Mouse (Mus musculus) urinary bladder, postnatal 25 days (tissue): ENCODE results near the gene Lrif1.
"Not testable (repeated sequence)": the region's sequence is repeated elsewhere in the genome, so short reads cannot be mapped to it uniquely, and the experiment has no call there.

Experiments used
- DNase-seq: peaks from one replicate; pipeline ENCODE4 v3.0.0; 2022; ENCODE audit warnings: low spot score

The Lrif1 gene

DNA sequence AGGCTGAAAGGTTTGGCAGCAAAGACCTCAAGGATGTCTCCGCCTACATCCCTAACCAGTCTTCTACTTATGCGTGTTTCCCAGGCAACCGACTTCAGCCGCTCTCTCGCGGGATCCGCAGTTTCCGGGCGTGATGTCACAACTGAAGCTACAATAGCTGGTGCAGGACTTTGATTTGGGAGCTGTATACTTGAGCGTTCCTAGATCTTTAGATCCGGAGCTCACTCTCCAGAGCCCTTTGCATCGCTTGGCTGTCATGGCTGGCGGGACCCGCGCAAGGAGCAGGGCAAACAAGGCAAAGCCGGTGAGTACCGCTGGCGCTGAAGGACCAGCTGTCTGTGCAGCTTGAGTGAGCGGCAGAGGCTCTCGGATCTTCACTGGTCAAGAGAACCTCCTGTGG is at the start of gene Lrif1:
TSS of gene Lrif1 (plus strand) at position 158 of the 400 bp plus-strand sequence.
- DNase-seq = peak; percentile 43

DNA sequence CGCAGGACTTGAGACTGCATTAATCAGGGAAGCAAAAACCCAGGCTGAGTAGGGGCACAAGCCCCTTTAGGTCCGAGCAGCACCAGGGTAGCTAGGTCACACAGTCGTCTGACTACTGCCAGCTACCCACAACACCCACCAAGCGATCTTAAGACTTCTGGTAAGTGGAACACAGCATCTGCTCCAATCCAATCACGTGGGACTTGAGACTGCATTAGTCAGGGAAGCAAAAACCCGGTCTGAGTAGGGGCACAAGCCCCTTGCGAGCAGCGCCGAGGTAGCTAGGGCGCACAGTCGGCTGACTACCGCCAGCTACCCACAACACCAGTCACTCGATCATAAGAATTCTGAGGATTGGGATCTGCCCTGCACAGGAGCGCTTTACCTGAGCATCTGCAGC is 12.0 kb upstream of the Lrif1 start:
- DNase-seq = not testable (repeated sequence)

DNA sequence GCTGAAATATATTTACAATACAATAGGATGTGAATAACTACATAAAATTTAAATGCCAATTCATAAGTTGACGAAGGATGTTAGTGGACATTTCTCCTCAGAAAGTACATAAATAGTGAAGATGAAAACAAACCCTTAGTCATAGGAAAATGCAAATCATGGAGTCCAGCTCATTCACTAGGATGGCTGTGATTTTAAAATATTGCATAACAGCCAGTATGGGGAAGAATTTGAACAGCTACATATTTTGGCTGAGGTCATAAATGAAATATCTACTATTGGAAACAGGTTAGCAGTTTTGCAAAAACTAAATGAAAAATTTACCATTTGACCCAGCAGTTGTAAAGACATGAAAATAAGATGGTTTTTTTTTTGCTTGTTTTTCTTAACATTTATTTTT is 594 bp downstream of the Lrif1 start:
- no peak for DNase-seq

DNA sequence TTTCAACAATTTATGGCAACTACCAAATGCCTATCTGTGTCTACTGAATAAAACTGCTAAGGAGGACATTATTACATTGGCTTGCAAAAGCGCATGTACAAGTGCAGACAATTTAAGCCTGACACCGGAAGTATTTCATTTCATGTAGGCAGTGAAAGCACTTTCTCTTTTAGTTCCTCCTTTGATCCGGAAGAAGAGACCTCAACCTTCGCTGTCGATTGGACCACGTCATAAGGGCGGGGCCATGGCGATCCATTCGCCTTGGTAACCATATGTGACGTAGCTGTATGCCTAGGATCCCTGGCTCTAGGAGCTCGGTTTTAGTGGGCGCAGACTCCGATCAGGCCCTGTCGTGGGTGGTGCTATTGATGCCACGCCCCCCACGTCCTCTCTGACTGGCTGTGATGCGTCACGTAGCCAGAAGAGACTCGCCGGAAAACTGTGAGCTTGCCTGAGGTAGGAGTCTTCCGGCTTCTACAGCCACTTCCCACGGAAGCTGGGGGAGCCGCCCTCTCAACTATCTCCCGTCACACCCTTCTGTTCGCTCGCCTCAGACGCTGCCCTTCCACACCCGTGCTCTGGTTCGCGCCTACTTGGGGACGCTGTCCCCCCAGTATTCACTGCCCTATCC is 36.7 kb downstream of the Lrif1 start:
- peak; percentile 87 for DNase-seq

DNA sequence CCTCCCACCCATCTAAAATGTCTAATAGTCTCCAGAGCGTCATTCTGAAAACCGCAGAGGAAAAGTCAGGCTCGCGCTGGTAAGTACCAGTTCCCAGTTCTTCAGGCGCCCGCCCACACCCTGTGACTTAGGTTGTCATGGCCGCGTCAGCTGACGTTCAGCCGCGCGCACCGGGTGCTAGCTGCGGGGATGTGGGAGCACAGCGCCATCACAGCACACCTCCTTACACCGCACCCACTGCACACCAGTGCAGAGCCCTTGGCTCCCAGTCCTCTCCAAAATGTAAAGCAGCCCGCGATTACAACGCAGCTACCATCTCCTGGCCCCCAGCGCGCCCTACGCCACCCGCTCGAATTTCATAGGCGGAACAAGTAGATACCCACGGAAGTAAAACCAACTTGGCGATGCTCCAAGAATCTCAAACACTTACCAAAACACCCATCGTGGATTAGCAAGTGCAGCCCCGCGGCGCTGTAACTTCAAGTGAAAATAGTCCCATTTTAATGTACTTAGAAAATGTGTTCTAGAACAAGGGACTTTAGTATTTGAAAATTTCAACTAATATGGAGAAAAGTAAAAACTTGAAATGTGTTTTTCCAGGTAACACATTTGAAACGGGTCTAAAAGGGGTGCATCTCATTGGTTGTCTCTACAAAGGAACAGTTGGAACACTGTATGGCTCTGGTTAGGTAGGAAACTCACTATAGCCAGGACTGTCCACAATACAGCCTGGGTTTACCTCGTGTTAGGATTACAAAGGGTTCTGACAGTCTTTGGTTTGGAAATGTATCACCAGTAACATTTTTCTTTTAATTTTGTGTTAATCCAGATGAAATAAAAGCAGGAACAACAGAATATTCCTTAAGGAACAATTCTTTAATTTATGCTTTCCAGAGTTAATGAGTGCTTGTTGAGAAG is 37.5 kb downstream of the Lrif1 start:
- peak; percentile 70 for DNase-seq

DNA sequence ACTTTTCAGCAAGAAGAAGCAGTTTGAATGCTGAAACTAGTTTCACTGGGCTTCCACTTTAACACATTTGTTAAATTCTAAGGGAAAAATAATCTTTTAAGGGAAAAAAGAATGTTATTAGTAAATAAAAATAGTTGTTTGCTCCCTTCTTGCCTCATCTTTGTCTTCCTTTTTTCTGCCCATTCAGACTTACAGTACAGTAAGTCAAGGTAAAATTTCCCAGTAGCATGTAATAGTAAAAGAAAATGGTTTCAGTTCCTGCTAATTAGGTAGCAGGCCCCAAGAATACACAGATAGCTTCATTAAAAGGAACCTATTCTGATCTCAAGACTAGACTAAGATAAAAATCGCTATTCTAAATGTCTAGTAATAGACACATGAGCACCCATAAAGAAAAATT is 71.1 kb downstream of the Lrif1 start:
- no peak for DNase-seq

DNA sequence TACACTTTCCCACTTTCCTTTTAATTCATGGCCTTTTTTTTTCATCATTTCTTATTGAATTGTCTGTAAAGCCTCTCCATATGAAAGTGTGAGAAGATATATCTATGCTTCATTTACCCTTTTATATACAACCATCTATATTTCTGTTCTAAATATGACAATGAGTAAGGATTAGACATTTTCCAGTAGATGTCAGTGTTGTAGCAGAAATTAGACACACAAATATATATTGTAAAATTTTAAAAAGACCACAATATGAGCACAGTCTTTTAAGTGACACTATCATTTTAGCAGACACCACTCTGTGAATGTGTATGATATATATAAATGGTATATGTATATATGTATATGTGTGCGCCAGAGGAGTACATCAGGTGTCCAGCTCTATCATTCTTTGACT is 87.0 kb downstream of the Lrif1 start:
- DNase-seq = no peak

DNA sequence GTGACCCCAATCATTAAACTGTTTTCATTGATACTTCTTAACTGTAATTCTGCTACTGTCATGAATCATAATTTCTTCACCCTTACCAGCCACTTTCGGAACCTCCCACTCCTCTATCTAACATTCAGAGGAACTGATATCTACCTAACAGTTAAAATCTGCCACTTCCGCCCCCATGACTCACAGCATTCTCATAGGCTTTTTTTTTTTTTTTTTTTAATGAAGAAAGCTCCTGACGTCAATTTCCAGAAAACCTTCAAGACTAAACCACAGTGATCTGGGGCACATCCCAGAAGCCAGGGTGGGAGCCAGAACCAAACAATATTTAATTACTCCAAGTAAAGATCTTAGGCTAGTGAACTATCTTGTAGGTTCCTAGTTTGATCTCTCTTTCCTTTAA is 100.3 kb downstream of the Lrif1 start:
- no peak for DNase-seq
